Mouse (Mus musculus) thymus, adult 18-20 months (tissue): ENCODE measurements around the gene Srrm2.

Experiments used
- DNase-seq, 2 experiments: peaks; one replicate each; pipeline ENCODE4 v3.0.0; 2022; ENCODE audit warnings: mixed read lengths in 2 of 2

The Srrm2 gene

GRCm38 (mm10) chr17:23807918-23808317 lies 17.6 kb downstream of the Srrm2 start:
- no peak for DNase-seq

GRCm38 (mm10) chr17:23815641-23816040 lies 25.3 kb downstream of the Srrm2 start:
- DNase-seq = no peak

DNA sequence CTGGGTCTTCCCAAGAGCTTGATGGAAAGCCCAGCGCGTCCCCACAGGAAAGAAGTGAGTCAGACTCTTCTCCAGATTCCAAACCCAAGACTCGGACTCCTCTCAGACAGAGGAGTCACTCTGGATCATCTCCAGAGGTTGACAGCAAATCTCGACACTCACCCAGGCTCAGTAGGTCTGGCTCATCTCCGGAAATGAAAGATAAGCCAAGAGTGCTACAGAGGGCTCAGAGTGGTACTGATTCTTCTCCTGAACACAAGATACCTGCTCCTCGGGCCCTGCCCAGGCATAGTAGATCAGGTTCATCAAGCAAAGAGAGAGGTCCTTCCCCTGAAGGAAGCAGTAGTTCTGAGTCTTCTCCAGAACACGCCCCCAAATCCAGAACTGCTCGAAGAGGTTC lies 28.2 kb downstream of the Srrm2 start:
- no peak for DNase-seq

DNA sequence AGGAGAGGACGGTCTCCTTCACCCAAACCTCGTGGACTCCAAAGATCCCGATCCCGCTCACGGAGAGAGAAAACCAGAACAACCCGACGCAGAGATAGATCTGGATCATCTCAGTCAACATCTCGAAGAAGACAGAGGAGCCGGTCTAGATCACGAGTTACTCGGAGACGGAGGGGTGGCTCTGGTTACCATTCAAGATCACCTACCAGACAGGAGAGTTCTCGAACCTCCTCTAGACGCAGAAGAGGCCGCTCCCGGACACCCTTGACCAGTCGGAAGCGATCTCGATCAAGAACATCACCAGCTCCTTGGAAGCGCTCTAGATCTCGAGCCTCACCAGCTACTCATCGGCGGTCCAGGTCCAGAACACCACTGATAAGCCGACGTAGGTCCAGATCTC lies 28.9 kb downstream of the Srrm2 start:
- DNase-seq = no peak

DNA sequence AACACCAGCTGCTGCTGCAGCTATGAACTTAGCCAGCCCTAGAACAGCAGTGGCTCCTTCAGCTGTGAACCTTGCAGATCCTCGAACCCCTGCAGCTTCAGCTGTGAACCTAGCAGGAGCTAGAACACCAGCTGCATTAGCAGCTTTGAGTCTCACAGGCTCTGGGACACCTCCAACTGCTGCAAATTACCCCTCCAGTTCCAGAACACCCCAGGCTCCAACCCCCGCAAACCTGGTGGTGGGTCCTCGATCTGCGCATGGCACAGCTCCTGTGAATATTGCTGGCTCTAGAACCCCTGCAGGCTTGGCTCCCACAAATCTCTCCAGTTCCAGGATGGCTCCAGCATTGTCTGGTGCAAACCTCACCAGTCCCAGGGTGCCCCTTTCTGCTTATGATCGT lies 30.4 kb downstream of the Srrm2 start:
- DNase-seq = no peak

DNA sequence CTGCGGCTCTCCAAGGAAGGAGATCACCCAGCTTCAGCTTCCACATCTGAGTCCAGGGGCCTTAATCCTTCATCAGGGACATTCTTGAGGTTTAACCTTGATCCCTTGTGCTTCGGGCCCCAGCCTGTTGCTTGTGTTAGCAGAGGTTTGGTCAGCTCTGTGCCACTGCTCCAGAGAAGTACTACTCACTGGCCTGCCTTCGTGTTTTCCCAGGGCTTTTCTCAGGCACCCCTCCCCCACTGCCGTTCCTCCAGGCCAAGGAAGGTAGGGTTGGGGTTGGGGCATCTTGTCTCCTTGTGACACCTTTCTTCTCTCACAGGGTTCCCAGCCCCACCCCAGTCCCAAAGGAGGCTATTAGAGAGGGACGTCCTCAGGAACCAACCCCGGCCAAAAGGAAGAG lies 31.8 kb downstream of the Srrm2 start:
- DNase-seq = no peak

DNA sequence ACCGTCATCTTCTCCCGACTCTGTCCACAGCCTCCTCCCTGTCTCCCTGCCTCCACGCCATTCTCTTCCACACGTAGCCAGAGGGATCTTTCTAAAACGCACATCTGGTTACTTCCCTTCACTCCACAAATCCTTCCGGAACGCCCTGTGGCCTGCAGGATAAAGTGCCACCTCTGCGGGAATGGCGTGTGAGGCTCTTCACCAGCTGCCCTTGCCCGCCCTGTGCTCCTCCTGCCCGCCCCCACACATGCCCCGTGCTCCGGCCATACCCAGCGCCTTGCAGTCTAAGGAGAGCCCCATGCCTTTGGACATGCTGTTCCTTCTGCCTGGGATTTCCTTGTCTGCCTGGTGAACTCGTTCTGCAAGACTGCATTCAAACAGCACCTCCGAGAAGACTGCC lies 32.7 kb downstream of the Srrm2 start:
- no peak for DNase-seq

- no peak for DNase-seq
Observed at GRCm38 (mm10) chr17:23823614-23824013, 33.3 kb downstream of the Srrm2 start.

GRCm38 (mm10) chr17:23825591-23825990 lies 35.3 kb downstream of the Srrm2 start:
- DNase-seq = no peak

DNA sequence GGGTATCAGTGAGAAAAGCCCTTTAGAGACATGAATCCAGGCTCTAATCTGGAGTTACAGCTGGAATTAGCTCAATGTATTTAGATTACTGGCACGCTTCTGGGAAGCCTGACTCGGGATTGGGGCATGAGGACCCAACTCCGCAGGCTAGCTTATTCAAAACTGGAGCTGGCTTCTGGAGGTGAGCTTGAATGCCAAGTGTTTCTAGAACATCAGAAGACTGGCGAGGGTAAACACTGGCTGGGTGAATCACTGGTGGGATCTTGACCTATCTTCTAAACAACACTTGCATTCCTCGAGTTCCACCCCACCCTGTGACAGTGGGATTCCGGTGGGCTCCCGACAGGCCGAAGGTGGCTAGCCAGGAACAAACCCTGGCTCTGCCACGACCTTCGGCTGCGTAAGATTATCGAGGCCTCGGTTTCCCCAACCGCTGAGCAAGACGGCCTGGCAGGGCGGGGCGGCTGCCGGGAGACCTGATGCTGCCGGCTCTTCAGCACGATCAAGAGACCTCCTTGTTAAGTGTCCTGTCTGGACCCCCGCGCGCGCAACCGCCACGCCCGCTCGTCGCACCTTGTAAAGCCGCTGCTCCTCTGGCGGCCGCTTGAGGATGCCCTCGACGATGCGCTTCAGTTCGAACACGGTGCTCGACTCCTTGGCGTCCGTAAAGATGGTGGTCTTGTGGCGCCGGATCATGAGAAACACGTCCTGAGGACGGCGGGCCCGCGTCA lies 38.1 kb downstream of the Srrm2 start:
- peak; percentile 60 to 75 for DNase-seq

DNA sequence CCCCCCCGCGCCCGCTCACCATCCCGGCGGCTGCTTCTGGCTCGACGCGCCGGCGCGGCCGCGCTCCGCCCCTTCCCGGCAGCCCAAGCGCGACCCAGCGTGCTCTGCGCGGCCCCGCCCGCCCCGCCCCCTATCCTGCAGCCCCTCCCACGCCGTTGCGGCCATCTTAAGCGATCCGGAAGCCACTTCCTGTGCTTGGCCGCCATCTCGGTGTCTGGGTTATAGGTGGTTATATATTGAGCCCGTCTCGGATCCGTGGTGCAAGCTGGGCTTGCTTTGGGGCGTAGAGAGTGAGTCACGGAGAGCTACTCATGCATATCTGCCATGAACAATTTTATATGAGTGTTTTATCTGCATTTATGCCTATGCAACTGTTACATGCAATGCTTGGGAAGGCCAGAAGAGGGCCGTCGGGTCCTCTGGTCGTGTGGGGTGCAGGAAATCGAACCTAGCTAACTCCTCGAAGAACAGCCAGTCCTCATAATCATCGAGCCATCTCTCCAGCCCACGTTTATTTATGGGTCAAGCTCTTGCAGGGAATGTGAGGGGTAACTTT lies 38.8 kb downstream of the Srrm2 start, which contains the start of gene Elob:
Elob (minus strand) TSS at position 73 of the 556 bp plus-strand sequence.
- DNase-seq = peak; percentile 70 to 80

DNA sequence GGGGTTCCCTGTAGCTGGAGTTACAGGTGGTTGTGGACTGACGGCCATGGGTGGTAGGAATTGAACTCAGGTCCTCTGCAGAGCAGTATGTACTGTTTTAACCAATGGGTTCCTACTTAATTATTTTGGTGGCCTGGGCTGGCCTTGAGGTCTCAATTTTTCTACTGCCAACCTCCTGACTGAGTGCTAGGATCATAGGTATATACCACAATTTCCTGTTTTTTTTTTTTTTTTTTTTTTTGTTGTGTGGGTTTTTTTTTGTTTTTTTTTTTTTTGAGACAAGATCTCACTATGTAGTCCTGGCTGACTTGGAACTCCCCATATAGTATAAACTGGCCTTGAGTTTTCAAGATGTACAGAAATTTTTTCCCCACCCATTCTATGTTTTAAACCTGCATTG lies 40.9 kb downstream of the Srrm2 start:
- no peak for DNase-seq

GRCm38 (mm10) chr17:23836006-23836575 lies 45.8 kb downstream of the Srrm2 start, which contains the start of gene Prss33:
Gene Prss33, minus strand, starts transcription at chr17:23836056.
- DNase-seq = no peak

DNA sequence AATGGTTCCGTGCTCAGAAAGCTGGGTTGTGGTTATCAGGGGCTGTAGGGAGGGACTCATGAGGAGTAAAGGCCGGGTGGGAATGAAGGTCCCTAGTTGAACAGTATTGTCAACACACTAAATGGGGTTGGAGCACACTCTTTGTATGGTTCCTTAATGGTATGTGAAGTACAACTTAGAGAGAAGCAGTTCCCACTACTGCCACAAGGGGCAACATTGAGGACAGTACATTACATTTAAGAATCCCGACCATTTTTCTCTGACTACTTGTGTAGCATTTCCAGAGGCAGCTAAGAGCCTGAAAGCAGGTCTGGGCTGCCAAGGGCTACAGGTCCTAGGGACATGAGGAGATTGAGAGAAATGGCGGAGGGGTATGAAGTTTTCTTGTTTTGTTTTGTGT lies 50.8 kb downstream of the Srrm2 start:
- no peak for DNase-seq

DNA sequence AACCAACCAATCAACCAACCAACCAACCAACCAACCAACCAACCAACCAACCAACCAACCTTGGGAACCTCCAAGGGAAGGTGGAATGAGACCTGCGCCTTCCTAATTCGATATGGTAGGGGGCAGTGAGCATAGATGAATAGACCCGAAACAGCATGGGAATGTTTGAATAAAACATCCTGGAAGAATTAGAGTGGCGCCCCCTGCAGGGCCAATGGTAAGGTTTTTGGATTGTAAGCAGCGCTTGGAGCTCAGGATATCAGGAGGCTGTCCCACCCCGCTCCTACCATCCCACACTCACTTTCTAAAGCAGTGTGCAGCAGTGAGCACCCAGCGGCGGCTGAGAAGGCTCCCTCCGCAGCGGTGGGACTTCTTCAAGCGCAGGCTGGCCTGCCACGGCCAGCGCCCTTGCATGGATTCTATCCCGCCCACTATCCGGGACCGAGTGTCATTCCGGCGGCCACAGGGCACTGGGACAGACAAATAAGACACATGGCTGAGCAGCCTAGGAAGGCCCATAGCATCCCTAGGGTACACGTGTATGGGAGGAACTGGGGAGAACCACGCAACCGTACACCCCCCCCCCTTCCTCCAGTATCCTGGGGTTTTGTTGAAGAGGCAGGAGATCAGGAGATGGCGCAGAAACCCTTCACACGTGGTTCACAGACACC lies 52.9 kb downstream of the Srrm2 start:
- DNase-seq = no peak

DNA sequence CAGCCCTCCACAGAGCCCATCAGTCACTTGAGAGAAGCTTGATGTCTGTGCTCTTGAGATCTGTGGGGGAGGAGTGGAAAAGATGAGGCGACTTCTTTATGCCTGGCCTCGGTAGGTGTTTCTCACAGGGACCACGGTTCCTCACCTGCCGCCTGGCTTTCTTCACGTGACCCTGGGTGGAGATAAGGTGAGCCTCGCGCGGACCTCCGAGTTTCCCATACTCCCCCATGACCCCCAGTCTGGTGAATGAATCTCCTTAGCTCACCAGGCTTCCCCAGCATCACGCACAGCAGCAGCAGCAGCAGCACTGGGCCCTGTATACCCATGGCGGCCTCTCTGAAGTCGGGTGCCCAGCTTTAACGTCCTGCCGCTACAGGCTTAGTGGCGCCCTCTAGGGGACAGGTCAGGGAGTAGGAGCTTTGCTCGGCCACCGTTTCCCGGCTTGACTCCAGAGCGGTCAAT lies 53.5 kb downstream of the Srrm2 start, which contains the start of the genes Prss32 and Prss41:
Prss32 (plus strand) TSS at position 44 of the 462 bp plus-strand sequence.
Prss41 (minus strand) TSS at position 361 of the 462 bp plus-strand sequence.
- peak in 1 of 2 experiments; percentile 32 for DNase-seq

DNA sequence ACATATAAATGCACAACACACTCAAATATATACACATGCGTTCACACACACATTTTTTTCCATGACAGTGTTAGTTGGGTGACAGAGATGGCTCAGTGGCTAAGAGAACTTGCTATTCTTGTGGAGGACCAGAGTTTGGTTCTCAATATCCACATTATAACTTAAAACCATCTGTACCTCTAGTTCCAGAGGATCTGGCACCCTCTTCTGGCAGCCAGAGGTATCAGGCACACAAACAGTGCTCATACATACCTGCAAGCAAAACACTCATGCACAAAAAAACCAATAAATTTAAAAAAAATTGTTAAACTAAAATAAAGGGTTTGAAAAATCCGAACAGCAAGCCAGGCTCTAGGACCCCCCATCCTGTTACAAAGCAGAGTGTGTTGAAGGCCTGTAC lies 59.7 kb downstream of the Srrm2 start:
- no peak for DNase-seq

DNA sequence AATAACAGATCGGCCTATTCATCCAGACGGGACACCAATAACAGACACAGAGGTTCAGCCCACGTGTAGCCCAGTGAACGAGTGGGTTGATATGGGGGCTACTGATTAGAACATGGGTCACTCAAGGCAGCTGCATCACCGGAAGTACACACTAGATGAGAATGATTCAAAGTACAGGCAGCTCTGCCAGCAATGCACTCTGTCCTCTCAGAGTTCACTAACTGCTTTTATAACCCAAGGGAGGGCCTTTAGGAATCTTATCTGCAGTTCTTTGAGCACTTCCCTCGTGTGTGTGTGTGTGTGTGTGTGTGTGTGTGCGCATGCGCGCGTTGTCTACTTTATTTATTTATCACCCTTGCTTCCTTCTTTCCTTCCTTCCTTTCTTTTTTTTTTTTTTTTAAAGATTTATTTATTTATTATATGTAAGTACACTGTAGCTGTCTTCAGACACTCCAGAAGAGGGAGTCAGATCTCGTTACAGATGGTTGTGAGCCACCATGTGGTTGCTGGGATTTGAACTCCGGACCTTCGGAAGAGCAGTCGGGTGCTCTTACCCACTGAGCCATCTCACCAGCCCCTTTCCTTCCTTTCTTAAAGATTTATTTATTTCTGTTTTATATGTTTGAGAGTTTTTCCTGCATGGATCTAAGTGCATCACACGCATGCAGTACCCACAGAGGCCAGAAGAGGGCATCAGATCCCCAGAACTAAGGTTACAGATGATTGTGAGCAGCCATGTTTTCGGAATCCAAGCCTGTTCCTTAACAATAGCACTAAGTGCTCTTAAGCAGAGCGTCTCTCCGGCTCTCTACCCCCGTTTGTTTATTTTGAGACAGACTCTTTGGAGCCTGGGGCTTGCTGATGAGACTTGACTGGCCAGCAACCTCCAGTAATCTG lies 60.8 kb downstream of the Srrm2 start:
- DNase-seq = no peak

DNA sequence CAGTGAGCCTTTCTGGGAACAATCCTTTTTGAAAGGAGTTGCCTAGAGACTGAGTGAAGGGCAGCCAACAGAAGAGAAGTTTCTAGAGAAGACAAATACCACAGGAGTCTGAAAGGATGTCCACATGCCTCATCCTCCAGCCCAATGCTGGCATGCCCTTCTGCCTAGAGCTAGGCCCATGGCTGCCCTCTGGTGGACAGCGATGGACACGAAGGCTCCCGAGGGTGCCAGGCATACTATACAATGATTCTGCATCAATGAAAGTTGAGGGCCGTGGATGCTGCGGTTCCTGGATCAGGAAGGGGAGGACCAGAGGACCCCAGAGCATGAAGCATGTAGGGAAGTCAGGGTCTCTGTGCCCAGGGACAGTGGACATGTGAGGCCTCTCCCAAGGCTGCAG lies 63.0 kb downstream of the Srrm2 start:
- no peak for DNase-seq

DNA sequence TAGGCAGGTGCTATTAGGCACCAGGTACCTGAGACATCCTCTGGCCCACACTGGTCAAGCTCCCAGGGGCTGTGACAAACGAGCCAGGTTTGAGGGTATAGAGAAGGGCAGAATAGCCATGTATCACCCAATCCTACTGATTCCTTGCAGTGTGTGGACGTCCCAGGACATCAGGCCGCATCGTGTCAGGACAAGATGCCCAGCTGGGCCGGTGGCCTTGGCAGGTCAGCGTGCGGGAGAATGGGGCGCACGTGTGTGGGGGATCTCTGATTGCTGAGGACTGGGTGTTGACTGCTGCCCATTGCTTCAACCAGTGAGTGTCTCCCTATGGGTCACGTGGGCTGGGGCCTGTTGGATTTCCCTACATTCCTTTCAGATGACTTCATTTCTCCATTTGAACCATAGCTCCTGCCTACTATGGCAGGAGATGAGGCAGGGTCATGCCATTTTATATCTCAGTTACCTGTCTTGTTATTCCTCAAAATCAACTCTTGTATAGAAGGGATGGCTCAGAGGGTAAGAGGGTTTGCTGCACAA lies 64.0 kb downstream of the Srrm2 start:
- DNase-seq = no peak

DNA sequence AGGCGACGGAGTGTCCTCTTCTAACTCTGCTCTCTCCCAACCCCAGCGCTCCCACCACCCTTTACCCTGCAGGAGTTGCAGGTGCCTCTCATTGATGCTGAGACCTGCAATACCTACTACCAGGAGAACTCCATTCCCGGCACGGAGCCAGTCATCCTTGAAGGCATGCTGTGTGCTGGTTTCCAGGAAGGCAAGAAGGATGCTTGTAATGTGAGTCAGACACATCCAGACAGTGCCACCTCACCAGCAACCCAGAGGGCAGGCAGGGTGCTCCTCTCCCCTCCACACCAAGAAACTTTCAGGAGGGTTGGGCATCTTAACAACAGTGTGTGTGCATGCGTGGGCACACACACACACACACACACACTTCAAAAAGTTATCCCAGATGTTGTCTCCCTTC lies 66.9 kb downstream of the Srrm2 start:
- DNase-seq = no peak

DNA sequence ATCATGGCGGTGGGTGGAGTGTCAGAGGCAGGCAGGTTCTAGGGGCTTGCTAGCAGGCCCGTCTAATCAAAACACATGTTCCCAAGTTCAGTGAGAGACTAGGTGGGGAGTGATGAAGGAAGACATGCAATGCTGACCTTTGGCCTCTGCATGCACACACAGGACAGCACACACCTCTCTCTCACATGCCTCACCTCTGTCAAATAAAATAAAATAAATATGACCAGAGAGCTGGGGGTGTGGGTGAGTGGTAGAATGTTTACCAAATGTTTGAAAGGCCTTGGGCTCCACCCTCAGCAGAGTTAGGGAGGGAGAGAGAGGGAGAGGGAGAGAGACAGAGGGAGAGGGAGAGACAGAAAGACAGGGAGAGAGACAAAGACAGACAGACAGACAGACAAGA lies 67.6 kb downstream of the Srrm2 start:
- no peak for DNase-seq
